Mouse (Mus musculus): ENCODE measurements around the gene Stub1.

Gene Stub1

GRCm38 (mm10) chr17:25837076-25837410 lies 3.8 kb upstream of the Stub1 start, which contains the start of gene Rhbdl1:
TSS of gene Rhbdl1 (minus strand) at chr17:25837295.
- DNase-seq (ENCODE audit: low spot score), result peak; percentile 68

GRCm38 (mm10) chr17:25836397-25837075 lies 3.3 kb upstream of the Stub1 start:
- no peak for DNase-seq (ENCODE audit: low spot score)

DNA sequence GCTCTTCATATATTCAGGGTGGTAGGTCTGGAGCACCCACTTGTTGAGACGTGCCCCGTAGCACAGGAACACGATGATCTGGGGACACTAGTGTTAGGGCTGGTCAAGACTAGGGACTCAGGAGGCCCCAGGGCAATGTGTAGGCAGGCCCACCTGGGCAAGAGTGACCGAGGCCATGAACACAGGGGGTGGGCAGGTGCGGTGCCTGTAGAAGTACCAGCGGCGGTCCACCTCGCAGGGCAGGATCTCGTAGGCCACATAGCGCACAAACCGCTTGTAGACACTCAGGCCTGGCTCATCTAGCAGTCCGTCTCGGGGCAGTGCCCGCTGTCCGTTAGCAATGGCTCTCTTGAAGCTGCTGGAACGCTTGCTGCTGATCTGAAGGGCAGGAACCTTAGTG lies 2.6 kb upstream of the Stub1 start:
- DNase-seq (ENCODE audit: low spot score), result no peak

GRCm38 (mm10) chr17:25835301-25835700 lies 2.1 kb upstream of the Stub1 start:
- no peak for DNase-seq (ENCODE audit: low spot score)

DNA sequence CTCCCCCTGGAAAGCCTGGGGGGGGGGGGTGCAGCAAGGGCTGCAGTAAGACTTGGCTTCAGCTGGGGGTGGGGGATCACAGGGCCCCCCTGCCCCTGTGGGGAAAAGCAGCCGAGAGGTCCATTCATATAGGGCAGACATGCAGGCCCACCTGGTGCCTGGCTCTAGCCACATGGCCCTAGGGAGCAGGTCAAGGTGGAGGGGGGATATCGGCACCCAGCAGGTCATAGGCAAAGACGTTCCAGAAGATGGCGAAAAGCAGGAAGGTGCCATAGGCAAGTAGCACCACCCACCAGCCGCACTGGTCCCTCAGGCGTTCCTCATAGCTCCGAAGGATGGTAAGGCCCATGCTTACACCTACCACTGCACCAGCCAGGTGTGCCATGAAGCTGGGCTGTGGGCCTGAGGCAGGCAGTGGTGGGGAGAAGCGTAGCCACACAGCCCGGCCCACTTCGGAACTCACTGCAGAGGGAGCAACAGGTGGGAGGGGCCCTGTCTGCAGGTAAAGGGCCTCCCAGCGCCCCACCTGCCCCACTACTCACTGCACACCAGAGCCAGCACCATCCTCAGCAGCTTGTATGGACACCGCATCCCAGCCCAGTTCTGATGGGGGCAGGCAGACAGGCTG lies 1.5 kb upstream of the Stub1 start:
- DNase-seq (ENCODE audit: low spot score), result no peak

DNA sequence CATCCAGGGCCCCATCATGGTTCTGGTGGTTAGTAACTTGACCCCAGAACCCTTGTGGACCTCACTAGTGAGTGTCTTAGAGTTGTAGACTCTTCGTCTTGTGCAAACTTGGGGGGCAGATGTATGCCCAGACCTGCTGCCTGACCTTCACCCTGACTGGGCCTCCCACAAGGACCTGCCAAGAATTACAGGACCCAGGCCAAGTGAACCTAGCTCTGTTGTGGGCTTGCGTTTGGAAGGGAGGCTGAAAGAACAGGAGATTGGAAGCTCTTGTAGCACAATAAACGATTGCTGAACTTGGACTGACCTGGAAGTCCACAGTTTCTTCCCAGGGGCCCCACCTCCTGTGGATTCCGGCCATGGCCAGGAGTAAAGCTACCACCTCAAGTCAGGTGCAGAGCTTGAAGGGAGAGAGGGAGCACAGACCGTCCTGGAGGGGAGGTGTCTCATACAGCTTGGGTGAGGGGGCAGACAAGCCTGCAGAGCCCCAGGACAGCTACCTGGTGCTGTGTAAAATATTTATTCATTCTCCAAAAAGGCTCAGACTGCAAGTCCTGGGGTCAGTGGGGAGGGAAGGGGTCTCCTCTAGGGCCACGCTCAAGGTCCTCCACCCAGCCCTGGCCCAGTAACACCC lies 874 bp upstream of the Stub1 start:
- no peak for DNase-seq (ENCODE audit: low spot score)

DNA sequence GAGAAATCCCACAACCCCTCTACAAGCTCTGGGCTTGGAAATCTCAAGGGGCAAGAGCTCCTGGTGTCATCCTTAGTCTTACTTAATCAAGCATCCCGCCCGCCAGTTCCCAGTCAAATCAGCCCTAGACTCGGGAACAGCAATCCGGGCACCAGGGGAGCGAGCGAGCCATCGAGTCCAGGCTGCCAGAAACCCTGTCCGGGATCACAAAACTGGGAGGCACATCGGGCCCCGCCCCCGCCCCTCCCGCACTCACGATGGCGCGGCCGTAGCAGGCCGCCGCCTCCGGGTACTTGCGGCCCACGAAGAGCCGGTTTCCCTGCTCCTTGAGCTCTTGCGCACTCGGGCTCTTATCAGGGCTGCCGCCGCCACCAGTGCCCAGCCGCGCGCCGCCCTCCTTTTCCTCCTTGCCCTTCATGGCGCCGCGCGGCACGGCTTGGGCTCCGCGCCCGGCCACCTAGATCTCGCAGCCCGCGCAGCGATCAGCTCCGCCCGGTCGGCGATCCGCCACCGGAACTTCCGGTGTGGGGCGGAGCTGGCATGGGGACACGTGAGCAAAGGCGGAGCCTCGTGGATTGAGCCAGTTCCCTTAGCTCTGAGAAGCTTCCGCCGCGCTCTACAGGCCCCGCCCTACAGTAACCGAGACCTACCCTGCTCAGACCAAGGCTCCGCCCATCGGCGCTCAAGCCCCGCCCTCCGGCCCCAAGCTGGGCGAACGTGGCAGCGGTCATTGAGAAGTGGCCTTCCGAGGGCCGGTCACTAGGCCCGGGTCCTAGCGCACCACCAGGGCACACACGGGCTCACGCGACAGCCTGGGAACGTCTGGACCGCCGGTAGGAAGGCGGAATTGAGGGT lies 541 bp downstream of the Stub1 start:
- peak; percentile 99 for DNase-seq (ENCODE audit: low spot score)

DNA sequence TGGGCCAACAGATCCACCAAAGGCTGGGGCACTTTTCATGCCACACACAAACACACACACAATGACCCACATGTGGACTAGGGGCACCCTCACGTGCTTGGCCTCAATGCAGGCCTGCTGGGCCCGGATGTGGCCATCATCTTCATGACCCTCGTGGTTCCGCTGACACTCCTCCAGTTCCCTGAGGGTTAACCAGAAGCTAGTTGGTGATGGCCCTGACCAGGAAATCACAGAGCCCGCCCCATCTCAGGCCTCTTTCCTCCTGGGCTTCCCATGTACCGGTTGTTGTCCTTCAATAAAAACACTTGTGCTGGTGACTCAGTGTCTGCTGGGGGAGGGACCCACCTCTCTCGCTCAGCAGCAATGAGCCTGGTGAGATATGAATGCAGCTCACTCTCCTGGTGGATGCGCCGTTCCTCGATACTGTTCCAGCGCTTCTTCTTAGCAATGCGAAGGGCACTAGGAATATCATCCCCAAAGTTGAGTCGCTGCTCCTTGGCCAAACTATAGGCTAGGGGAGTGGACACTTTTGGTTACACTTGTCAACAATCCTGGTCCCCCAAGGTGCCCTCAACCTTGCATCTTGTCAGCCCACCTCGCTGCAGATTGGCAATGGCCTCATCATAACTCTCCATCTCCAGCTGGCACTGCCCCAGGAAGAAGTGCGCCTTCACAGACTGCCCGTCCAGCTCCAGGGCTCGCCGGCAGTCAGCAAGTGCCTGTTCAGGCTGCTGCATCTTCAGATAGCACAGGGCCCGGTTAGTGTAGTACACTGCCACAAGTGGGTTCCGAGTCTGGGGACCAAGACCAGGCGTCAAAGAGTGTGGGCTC lies 1.5 kb downstream of the Stub1 start:
- DNase-seq (ENCODE audit: low spot score), result no peak

GRCm38 (mm10) chr17:25830806-25831431 lies 2.3 kb downstream of the Stub1 start:
- DNase-seq (ENCODE audit: low spot score), result no peak

GRCm38 (mm10) chr17:25830200-25830753 lies 2.9 kb downstream of the Stub1 start:
- DNase-seq (ENCODE audit: low spot score), result no peak

GRCm38 (mm10) chr17:25829558-25830017 lies 3.6 kb downstream of the Stub1 start:
- no peak for DNase-seq (ENCODE audit: low spot score)

GRCm38 (mm10) chr17:25828712-25829557 lies 4.3 kb downstream of the Stub1 start, which contains the start of gene Jmjd8:
TSS of gene Jmjd8 (plus strand) at chr17:25828867.
- DNase-seq (ENCODE audit: low spot score), result peak; percentile 72

GRCm38 (mm10) chr17:25828223-25828594 lies 5.0 kb downstream of the Stub1 start:
- DNase-seq (ENCODE audit: low spot score), result no peak

GRCm38 (mm10) chr17:25827546-25828222 lies 5.5 kb downstream of the Stub1 start:
- no peak for DNase-seq (ENCODE audit: low spot score)

DNA sequence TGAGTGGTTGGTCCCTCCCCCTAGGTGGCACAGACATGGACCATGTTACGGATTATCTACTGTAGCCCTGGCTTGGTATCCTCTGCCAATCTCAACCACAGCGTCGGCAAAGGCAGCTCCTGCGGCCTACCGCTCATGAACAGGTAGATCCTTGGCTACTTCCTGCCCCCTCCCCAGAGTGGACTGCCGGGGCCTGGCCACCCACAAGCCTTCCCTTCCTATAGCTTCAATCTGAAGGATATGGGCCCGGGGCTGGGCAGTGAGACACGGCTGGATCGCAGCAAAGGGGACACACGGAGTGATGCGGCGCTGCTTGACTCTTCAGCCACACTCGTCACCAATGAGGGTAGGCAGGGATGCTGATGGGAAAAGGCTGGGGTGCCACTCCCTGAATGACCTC lies 6.2 kb downstream of the Stub1 start:
- DNase-seq (ENCODE audit: low spot score), result no peak

DNA sequence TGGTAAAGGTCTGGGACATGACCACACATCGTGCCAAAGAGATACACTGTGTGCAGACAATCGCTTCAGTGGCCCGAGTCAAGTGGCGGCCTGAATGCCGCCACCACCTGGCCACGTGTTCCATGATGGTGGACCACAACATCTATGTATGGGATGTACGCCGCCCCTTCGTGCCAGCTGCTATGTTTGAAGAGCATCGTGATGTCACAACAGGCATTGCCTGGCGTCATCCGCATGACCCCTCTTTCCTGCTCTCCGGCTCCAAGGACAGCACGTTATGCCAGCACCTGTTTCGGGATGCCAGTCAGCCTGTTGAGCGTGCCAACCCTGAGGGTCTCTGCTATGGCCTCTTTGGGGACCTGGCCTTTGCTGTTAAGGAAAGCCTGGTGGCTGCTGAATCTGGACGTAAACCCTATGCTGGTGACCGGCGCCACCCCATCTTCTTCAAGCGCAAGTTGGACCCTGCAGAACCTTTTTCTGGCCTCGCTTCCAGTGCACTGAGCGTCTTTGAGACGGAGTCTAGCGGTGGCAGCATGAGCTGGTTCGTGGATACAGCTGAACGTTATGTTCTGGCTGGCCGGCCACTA lies 7.1 kb downstream of the Stub1 start:
- no peak for DNase-seq (ENCODE audit: low spot score)

- DNase-seq (ENCODE audit: low spot score), result no peak
Measured at GRCm38 (mm10) chr17:25825311-25825710, 7.9 kb downstream of the Stub1 start.

DNA sequence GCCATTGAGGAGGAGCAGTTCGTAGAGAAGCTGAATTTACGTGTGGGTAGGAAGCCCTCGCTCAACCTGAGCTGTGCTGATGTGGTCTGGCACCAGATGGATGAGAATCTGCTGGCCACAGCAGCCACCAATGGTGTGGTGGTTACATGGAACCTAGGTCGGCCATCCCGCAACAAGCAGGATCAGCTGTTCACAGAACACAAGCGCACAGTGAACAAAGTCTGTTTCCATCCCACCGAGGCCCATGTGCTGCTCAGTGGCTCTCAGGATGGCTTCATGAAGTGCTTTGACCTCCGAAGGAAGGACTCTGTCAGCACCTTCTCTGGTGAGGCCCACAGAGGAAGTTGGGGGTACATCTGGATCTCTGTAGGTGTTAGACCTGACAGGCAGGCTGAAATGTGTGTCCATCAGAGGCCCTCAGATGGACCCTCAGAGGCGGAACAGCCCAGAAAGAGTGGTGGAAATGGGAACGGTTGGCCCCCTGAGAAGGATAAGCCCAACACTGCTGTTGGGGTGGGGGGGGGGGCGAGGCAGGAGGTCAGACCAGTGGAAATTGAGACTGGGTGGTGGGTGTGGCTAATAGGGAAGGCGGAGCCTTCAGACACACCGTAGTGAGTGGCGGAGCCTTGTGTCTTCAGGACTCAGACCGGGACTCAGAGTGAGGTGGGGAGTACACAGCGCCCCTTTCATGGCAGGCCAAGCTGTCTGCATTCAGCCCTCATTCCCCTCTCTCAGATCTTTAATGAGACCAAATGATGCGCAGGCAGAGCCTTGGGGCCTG lies 8.7 kb downstream of the Stub1 start:
- DNase-seq (ENCODE audit: low spot score), result no peak
